Mouse (Mus musculus): ENCODE results near the gene Actg2. TPM values are rescaled to one million over a fixed set of nuclear protein-coding genes. Genes with fewer than 3 reads are reported as not detected.
A peak's percentile ranks its signal among the peaks of the same experiment; 100 is the strongest.
"Not testable (repeated sequence)": the region's sequence is repeated elsewhere in the genome, so short reads cannot be mapped to it uniquely, and the experiment has no call there.

Actg2 gene
- total RNA-seq (2021) (1 to 10 TPM in 1 of 2 experiments, under 1 TPM in 1; 0.93 to 2.3 TPM), polyA plus RNA-seq (2012; rRNA removed) (13.3 and 23.8 TPM in 2 replicates)
- long read RNA-seq, partial matches to known transcripts = 0 of 1 reads
- long read RNA-seq, other reads (novel, unspliced or antisense) = 0 of 1 reads

DNA sequence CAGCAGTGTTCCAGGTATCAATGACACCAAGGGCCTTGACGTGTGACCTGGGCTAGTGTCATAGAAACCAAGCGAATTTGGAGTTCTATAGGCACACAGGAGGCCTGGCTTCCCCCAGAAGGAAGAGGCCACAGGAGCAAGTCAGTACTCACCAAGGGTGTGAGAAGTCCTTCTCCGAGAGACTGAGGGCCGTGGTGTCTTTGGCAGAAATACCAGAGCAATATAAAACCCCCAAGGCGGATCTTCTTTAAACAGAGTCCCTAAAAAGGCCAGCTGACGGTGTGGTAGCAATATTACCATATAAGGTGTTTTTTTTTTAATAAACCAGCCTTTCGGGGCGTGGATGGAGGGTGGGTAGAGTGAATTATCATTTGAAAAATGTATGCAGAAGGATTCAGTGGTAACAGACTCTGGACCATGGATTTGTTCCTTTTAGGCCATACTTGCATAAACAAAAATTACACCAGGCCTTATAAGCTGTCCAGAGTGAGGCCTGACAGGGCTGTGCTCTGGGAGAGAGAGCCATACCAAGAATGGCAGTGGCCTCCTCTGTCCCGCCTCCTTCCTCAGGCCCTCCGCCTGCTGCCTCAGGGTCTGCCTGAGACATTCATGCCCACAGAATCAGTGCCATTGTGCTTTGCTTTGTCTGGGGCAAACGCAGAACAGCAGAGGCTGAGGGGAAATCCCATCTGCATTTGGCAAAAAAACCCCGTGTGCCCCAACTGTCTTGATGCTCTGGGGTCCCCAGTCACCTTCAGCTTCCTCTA lies at the start of gene Actg2:
Actg2 (minus strand) TSS at position 238 of the 767 bp plus-strand sequence.
- H3K9ac ChIP-seq (ENCODE audit: low read depth, low read length) = no peak within 1 kb of the TSS
- TF ChIP-seq POLR2A (IDR thresholded peaks at IDR 0.05; ENCODE audit: insufficient read depth, low read depth, low read length) (no peak), CTCF (IDR thresholded peaks at IDR 0.05) (no peak), EP300 (IDR thresholded peaks at IDR 0.05; ENCODE audit: insufficient read depth, low read depth, low read length) (no peak)

DNA sequence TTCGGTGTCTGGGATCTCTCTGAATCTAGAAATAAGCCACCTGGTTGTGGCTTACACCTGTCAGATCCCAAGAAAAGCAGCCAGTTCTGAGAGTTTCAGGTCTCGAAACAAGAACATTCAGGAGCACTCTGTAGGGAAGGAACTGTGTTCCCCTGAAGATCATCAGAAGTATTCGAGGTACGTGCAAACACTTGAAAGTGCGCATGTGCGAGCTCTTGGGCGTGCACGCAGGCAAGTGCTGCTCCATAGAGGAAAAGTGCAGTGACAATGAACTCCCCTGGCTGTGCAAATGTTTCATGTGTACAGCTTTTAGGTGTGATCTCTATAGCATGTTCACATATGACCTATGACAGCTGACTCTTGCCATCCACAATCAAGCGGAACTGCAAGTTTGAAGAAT lies 49.3 kb upstream of the Actg2 start:
- H3K9ac ChIP-seq (ENCODE audit: low read depth, low read length); H3K4me1 ChIP-seq (ENCODE audit: control insufficient read depth, insufficient read depth, low read length); DNase-seq; H3K27ac ChIP-seq; H3K36me3 ChIP-seq (ENCODE audit: control insufficient read depth, insufficient read depth, low read length); H3K27me3 ChIP-seq (ENCODE audit: control insufficient read depth, insufficient read depth, low read length); H3K4me3 ChIP-seq; H3K79me2 ChIP-seq (replicated peaks; ENCODE audit: control insufficient read depth, insufficient read depth, low read length); intact Hi-C loops (cut with DNase I): not testable (repeated sequence)
- 85% methylated on average over 9 of the region's 9 CpGs for WGBS

More for the DNA sequence above, at the start of gene Actg2:
- DNase-seq = no peak
- Histone ChIP-seq H3K4me3 (no peak within 1 kb of the TSS), H3K36me3 (ENCODE audit: control insufficient read depth, insufficient read depth, low read length) (no peaks in the 10 kb centered on the region), H3K79me2 (replicated peaks; ENCODE audit: control insufficient read depth, insufficient read depth, low read length) (no peaks in the 10 kb centered on the region), H3K27ac (no peak within 1 kb of the TSS), H3K4me1 (ENCODE audit: control insufficient read depth, insufficient read depth, low read length) (no peaks in the 10 kb centered on the region), H3K27me3 (ENCODE audit: control insufficient read depth, insufficient read depth, low read length) (no peaks in the 10 kb centered on the region)
- intact Hi-C loops (cut with DNase I) = no loop called here
- 78% methylated on average over 12 of the region's 12 CpGs for WGBS

DNA sequence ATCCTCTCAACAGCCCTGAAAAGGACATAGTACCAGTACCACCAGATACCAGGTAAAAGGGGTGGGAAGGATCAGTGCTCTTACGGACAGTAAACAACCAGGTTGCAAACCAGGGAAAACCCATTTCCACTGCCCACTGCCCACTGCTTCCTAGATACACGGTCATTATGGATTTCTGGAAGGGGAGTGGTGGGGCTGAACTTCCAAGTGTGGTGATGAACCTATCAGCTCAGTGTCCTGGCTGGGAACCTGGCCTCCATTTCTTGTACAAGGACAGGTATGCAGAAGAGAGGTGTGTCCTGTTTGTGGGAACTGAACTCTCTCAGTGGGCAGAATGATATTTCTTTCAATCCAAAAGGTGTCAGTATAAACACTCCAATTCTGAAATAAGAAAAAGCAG lies 47.5 kb upstream of the Actg2 start:
- Histone ChIP-seq H3K27me3 (ENCODE audit: control insufficient read depth, insufficient read depth, low read length) (no peaks in the 10 kb centered on the region), H3K36me3 (ENCODE audit: control insufficient read depth, insufficient read depth, low read length) (no peaks in the 10 kb centered on the region), H3K27ac (no peak overlapping the region), H3K4me3 (no peak overlapping the region), H3K4me1 (ENCODE audit: control insufficient read depth, insufficient read depth, low read length) (no peaks in the 10 kb centered on the region), H3K9ac (ENCODE audit: low read depth, low read length) (no peak overlapping the region), H3K79me2 (replicated peaks; ENCODE audit: control insufficient read depth, insufficient read depth, low read length) (no peaks in the 10 kb centered on the region)
- TF ChIP-seq EP300 (IDR thresholded peaks at IDR 0.05; ENCODE audit: insufficient read depth, low read depth, low read length) = no peak
- no peak for TF ChIP-seq POLR2A (IDR thresholded peaks at IDR 0.05; ENCODE audit: insufficient read depth, low read depth, low read length)
- TF ChIP-seq CTCF (IDR thresholded peaks at IDR 0.05) = no peak
- DNase-seq = no peak
- intact Hi-C loops (cut with DNase I) = loop anchor here (1.0 kb wide), 2 partner anchors 33 to 90 kb away; no protein-coding TSS in a partner anchor
- 68% methylated on average over 2 of the region's 2 CpGs for WGBS

DNA sequence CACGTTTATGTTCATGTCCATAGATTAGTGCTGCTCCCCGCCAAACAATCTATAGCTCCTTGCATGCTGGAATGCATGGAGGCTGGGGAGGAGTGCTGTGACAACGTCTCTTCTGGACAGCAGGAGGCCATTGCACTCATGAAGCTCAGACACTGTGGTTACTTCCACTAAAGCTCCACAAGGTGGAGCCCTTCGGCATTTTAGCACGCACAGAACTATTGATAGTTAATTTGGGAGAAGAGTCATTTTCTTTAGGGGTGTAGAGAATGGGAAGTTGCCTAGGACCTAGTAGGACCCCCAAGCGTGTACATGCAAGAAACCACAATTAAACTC lies 46.8 kb upstream of the Actg2 start:
- H3K27ac ChIP-seq = no peak overlapping the region

DNA sequence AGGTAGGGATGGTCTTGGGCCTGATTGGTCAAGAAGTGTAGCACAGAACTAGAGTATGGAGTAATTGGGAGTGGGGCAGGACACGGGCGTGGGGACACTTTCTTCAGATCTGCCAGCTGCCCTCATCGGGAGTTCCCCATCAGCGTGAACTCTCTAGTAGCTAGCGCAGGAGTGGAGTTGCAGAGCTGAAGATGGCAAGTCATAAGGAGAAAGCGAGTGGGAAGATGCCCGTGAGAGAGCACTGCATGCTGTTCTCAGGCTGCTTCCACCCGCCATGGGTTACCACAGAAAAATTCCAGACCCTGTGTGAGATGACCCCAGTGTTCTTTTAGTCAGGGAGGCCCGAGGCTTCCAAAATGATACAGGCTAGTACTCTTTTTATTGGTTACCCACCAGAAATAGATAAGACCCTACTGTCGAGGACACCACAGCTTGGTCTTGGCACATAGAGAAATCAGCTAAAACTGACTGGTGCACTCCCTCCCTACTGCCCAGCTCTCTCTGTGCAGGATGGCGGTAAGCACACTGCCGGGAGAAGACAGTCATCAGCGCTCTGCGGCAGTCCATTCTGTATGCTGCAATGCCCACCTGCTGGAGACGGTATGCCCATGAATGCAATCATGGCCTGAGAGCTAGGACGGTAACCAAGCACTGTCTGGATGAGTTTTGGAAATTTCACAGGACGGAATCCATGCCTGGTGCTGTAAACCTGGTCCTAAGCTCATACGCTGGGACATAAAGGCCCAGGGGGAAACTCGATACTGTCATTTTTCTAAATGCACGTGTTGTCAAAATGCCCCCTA lies 46.3 kb upstream of the Actg2 start:
- Histone ChIP-seq H3K4me3 (no peak overlapping the region), H3K27me3 (ENCODE audit: control insufficient read depth, insufficient read depth, low read length) (no peaks in the 10 kb centered on the region), H3K36me3 (ENCODE audit: control insufficient read depth, insufficient read depth, low read length) (no peaks in the 10 kb centered on the region), H3K27ac (no peak overlapping the region), H3K9ac (ENCODE audit: low read depth, low read length) (no peak overlapping the region), H3K4me1 (ENCODE audit: control insufficient read depth, insufficient read depth, low read length) (no peaks in the 10 kb centered on the region), H3K79me2 (replicated peaks; ENCODE audit: control insufficient read depth, insufficient read depth, low read length) (no peaks in the 10 kb centered on the region)
- 60% methylated on average over 20 of the region's 20 CpGs for WGBS
- intact Hi-C loops (cut with DNase I) = no loop called here
- no peak for TF ChIP-seq CTCF (IDR thresholded peaks at IDR 0.05)
- no peak for TF ChIP-seq POLR2A (IDR thresholded peaks at IDR 0.05; ENCODE audit: insufficient read depth, low read depth, low read length)
- no peak for TF ChIP-seq EP300 (IDR thresholded peaks at IDR 0.05; ENCODE audit: insufficient read depth, low read depth, low read length)
- no peak for DNase-seq

More for the DNA sequence above, 46.8 kb upstream of the Actg2 start:
- Histone ChIP-seq H3K36me3 (ENCODE audit: control insufficient read depth, insufficient read depth, low read length) (no peaks in the 10 kb centered on the region), H3K27me3 (ENCODE audit: control insufficient read depth, insufficient read depth, low read length) (no peaks in the 10 kb centered on the region), H3K4me1 (ENCODE audit: control insufficient read depth, insufficient read depth, low read length) (no peaks in the 10 kb centered on the region), H3K9ac (ENCODE audit: low read depth, low read length) (no peak overlapping the region), H3K4me3 (no peak overlapping the region), H3K79me2 (replicated peaks; ENCODE audit: control insufficient read depth, insufficient read depth, low read length) (no peaks in the 10 kb centered on the region)
- no peak for TF ChIP-seq POLR2A (IDR thresholded peaks at IDR 0.05; ENCODE audit: insufficient read depth, low read depth, low read length)
- TF ChIP-seq CTCF (IDR thresholded peaks at IDR 0.05) = peak; percentile 90
- 0 out of 2 replicates have a peak, but pooled peaks have one; percentile 11 for TF ChIP-seq EP300 (IDR thresholded peaks at IDR 0.05; ENCODE audit: insufficient read depth, low read depth, low read length)
- 3% methylated on average over 6 of the region's 6 CpGs for whole genome bisulfite sequencing
- intact Hi-C loops (cut with DNase I) = loop anchor here (1.0 kb wide), 2 partner anchors 33 to 90 kb away; no protein-coding TSS in a partner anchor
- peak; percentile 15 to 30 for DNase-seq

DNA sequence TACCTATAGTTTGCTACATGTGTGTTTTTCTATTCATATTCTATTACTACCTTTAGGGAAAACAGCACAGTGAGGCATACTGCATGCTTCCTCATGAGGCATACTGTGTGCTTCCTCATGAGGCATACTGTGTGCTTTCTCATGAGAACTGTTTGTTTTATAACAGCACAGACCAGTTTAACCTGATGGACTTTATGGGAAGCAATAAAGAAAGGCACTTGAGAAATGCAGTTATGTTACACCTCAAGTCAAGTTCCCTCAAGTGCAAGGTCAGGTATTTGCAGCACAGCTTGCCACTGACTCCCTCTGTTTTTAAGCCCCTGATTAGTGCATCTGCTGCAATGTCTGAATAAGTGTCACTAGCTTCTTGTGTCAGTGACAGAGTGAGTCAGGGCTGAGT lies 41.5 kb upstream of the Actg2 start:
- no peaks in the 10 kb centered on the region for H3K79me2 ChIP-seq (replicated peaks; ENCODE audit: control insufficient read depth, insufficient read depth, low read length)
- H3K4me1 ChIP-seq (ENCODE audit: control insufficient read depth, insufficient read depth, low read length) = no peaks in the 10 kb centered on the region; the same call in 1 of the 2 replicates
- intact Hi-C loops (cut with DNase I) = no loop called here

More for the DNA sequence above, 41.5 kb upstream of the Actg2 start:
- Histone ChIP-seq H3K9ac (ENCODE audit: low read depth, low read length) (no peak overlapping the region), H3K27ac (no peak overlapping the region), H3K4me3 (no peak overlapping the region), H3K27me3 (ENCODE audit: control insufficient read depth, insufficient read depth, low read length) (no peaks in the 10 kb centered on the region), H3K36me3 (ENCODE audit: control insufficient read depth, insufficient read depth, low read length) (no peaks in the 10 kb centered on the region)
- TF ChIP-seq EP300 (IDR thresholded peaks at IDR 0.05; ENCODE audit: insufficient read depth, low read depth, low read length) = no peak
- no peak for TF ChIP-seq CTCF (IDR thresholded peaks at IDR 0.05)
- no peak for TF ChIP-seq POLR2A (IDR thresholded peaks at IDR 0.05; ENCODE audit: insufficient read depth, low read depth, low read length)
- no peak for DNase-seq

Data from heart, adult 2 months (tissue).